Mouse (Mus musculus) layer of hippocampus, postnatal 10 days (tissue): Measurements from ENCODE around the gene 2310007B03Rik. TPM values are rescaled to one million over a fixed set of nuclear protein-coding genes. Genes with fewer than 3 reads are reported as not detected.
A peak's percentile ranks its signal among the peaks of the same experiment; 100 is the strongest.
"Not testable (repeated sequence)": the region's sequence is repeated elsewhere in the genome, so short reads cannot be mapped to it uniquely, and the experiment has no call there.

Experiments
- DNase-seq, 2 experiments: peaks; one replicate each; pipeline ENCODE4 v3.0.0; 2021; ENCODE audit warnings: low spot score in 2 of 2
- long read RNA-seq: library from polyadenylated mRNA; stranded (forward); transcript quantifications from one replicate; pipeline ENCODE4 v2.0.0, GENCODE M21; 2023
- total RNA-seq, 2 experiments: library from RNA; stranded (reverse); gene quantifications; 2 replicates each; pipeline ENCODE4 v1.2.3; 2021

The 2310007B03Rik gene
- total RNA-seq: not detected
- long read RNA-seq: 0 reads

GRCm38 (mm10) chr1:93160501-93161133 lies at the start of gene 2310007B03Rik:
2310007B03Rik (minus strand) TSS chr1:93160948.
- DNase-seq: no peak

GRCm38 (mm10) chr1:93210213-93210641 lies 49.5 kb upstream of the 2310007B03Rik start:
- DNase-seq: peak; percentile 58 to 73

- DNase-seq: peak; percentile 24 to 57
Observed at GRCm38 (mm10) chr1:93207536-93208064, 46.9 kb upstream of the 2310007B03Rik start.

- DNase-seq: no peak
Observed at GRCm38 (mm10) chr1:93206277-93206970, 45.7 kb upstream of the 2310007B03Rik start.

GRCm38 (mm10) chr1:93197916-93198315 lies 37.2 kb upstream of the 2310007B03Rik start:
- no peak for DNase-seq

- DNase-seq: not testable (repeated sequence)
Observed at GRCm38 (mm10) chr1:93197454-93197853, 36.7 kb upstream of the 2310007B03Rik start.

GRCm38 (mm10) chr1:93194961-93195360 lies 34.2 kb upstream of the 2310007B03Rik start:
- no peak for DNase-seq

- DNase-seq: no peak
Observed at GRCm38 (mm10) chr1:93190726-93191305, 30.1 kb upstream of the 2310007B03Rik start.

GRCm38 (mm10) chr1:93184071-93184828 lies 23.5 kb upstream of the 2310007B03Rik start:
- DNase-seq: peak; percentile 25 to 55

- DNase-seq: no peak
Observed at GRCm38 (mm10) chr1:93182281-93182680, 21.5 kb upstream of the 2310007B03Rik start.

GRCm38 (mm10) chr1:93176525-93177332 lies 16.0 kb upstream of the 2310007B03Rik start:
- peak; percentile 52 to 66 for DNase-seq

- no peak for DNase-seq
Observed at GRCm38 (mm10) chr1:93175849-93176248, 15.1 kb upstream of the 2310007B03Rik start.

GRCm38 (mm10) chr1:93174399-93174798 lies 13.7 kb upstream of the 2310007B03Rik start:
- DNase-seq: peak; percentile 85 to 87

GRCm38 (mm10) chr1:93173665-93174064 lies 12.9 kb upstream of the 2310007B03Rik start:
- no peak for DNase-seq

- peak in 1 of 2 experiments; percentile 17 for DNase-seq
Observed at GRCm38 (mm10) chr1:93168295-93168775, 7.6 kb upstream of the 2310007B03Rik start, which contains the start of gene Crocc2. Crocc2 (plus strand) TSS chr1:93168725.

GRCm38 (mm10) chr1:93166346-93167079 lies 5.8 kb upstream of the 2310007B03Rik start:
- no peak for DNase-seq

GRCm38 (mm10) chr1:93165447-93165846 lies 4.7 kb upstream of the 2310007B03Rik start:
- no peak for DNase-seq

GRCm38 (mm10) chr1:93162588-93162987 lies 1.8 kb upstream of the 2310007B03Rik start:
- DNase-seq: no peak

GRCm38 (mm10) chr1:93161921-93162320 lies 1.2 kb upstream of the 2310007B03Rik start:
- DNase-seq: no peak
